Mouse (Mus musculus) embryonic facial prominence, embryonic 12.5 days (tissue): ENCODE data around the gene Mtrr. TPM values are rescaled to one million over a fixed set of nuclear protein-coding genes. Genes with fewer than 3 reads are reported as not detected.

Experiments used
- ATAC-seq: fragments of 200-750 bp; cut with Nextera tagmentation; 2 replicates; pipeline ENCODE4 v1.8.0; 2017; ENCODE audit not compliant: insufficient number of reproducible peaks, insufficient read depth, low FRiP score, low TSS enrichment
- H3K27ac ChIP-seq: fragments of 300-500 bp; sonication (generic); 2 replicates; pipeline ENCODE4 v1.5.1; 2016; ENCODE audit warnings: mild to moderate bottlenecking
- H3K27me3 ChIP-seq: fragments of 300-500 bp; sonication (generic); 2 replicates; pipeline ENCODE4 v1.6.1; 2016; ENCODE audit warnings: mild to moderate bottlenecking, moderate library complexity
- H3K36me3 ChIP-seq: fragments of 300-500 bp; sonication (generic); 2 replicates; pipeline ENCODE4 v1.6.1; 2016; ENCODE audit warnings: mild to moderate bottlenecking
- H3K4me1 ChIP-seq: fragments of 300-500 bp; sonication (generic); 2 replicates; pipeline ENCODE4 v1.6.1; 2016
- H3K4me2 ChIP-seq: fragments of 300-500 bp; sonication (generic); replicated peaks from 2 replicates; pipeline ENCODE4 v1.6.1; 2016; ENCODE audit warnings: mild to moderate bottlenecking, moderate library complexity
- H3K4me3 ChIP-seq: fragments of 300-500 bp; sonication (generic); 2 replicates; pipeline ENCODE4 v1.5.1; 2016; ENCODE audit warnings: mild to moderate bottlenecking
- H3K9ac ChIP-seq: fragments of 300-500 bp; sonication (generic); 2 replicates; pipeline ENCODE4 v1.6.1; 2016; ENCODE audit warnings: mild to moderate bottlenecking, moderate library complexity
- H3K9me3 ChIP-seq: fragments of 300-500 bp; sonication (generic); 2 replicates; pipeline ENCODE4 v1.6.1; 2016; ENCODE audit warnings: mild to moderate bottlenecking, moderate library complexity
- WGBS: fragments of 180-500 bp; shearing (Covaris S2); methylation state at CpG from one replicate; pipeline ENCODE4 v1.1.7; 2016; 5-methylcytosine and 5-hydroxymethylcytosine counted together
- polyA plus RNA-seq: library from polyadenylated mRNA; unstranded; fragments of >200 nt; fragmentation: Nextera tagmentation; extraction: Ambion mirVana; gene quantifications from 2 replicates; pipeline ENCODE4 v1.2.1, GENCODE M21; 2016

The Mtrr gene
- polyA plus RNA-seq = 18.7 and 22.9 TPM in 2 replicates

DNA sequence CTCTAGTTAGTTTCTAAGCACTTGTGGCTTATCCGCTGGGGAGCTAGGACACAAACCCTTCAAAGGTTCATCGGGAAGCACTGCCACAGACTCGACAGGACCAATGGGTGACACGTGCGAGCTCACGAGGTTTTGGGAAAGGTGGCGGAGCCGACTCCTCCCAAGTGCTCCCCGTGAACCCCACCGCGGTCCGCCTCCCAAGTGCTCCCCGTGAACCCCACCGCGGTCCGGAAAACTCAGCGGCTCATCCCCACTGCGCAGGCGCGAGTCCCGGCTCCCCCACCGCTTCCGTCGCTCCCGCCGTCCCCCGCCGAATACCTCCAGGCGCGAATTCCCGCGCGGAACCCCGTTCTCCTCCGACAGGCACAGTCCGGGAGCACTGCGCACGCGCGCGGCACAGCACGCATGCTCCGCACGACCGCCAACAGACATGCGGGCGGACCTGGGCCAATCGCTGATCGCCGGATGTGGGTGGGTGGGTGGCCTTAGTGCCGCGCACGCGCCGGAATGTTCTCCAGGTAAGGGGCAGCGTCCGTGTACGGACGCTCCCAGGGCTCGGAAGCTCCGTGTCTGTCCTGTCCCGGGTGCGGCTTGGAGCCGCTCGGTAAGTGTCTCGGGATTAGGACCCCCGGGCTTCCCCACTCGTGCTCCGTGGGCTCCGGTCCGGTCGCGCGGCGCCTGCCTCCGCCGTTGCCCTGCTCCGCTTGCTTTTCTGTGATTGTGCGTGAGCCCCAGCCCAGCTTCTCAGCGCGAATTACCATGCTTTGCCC is at the start of gene Mtrr, which contains the start of gene Fastkd3:
Gene Mtrr (minus strand): TSS at position 403 of the 770 bp plus-strand sequence.
Gene Fastkd3 (plus strand): TSS at position 488 of the 770 bp plus-strand sequence.
- Histone ChIP-seq H3K27ac (peak within 1 kb of the TSS; percentile 78), H3K9ac (peak within 1 kb of the TSS; percentile 63), H3K4me1 (peaks cover 5% of the 10 kb centered on the region; the same call in 1 of the 2 replicates), H3K4me2 (peak within 1 kb of the TSS; percentile 83), H3K27me3 (no peaks in the 10 kb centered on the region), H3K4me3 (peak within 1 kb of the TSS; percentile 61), H3K36me3 (peaks cover 43% of the 10 kb centered on the region), H3K9me3 (no peaks in the 10 kb centered on the region)
- under 1% methylated on average over 81 of the region's 81 CpGs for WGBS
- ATAC-seq = peak; percentile 99

DNA sequence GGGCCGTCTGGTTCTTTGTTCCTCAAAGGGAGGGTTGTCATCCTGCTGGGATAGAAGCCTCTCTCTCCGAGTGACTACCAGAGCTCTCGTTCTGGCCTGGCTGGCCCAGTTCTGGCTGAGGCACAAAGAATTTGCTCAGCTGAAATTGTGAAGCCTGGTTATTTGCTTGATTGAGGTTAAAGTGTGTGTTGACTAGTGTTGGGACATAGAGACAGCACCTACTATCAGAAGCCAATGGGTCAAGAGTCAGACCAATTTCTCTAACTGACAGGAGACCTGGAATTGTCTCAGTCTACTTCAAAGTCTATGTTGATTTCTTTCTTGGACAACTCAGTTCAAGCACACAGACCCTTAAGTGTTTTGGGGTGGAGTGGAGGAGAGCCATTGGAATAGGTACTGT is 45.1 kb upstream of the Mtrr start:
- WGBS = 72% methylated on average over 3 of the region's 3 CpGs
- H3K27ac ChIP-seq = no peak overlapping the region
- H3K27me3 ChIP-seq = no peaks in the 10 kb centered on the region
- H3K4me3 ChIP-seq = no peak overlapping the region
- H3K9me3 ChIP-seq = no peaks in the 10 kb centered on the region
- H3K4me1 ChIP-seq = no peaks in the 10 kb centered on the region
- no peak for ATAC-seq
- H3K36me3 ChIP-seq = no peaks in the 10 kb centered on the region
- no peak overlapping the region for H3K9ac ChIP-seq
- H3K4me2 ChIP-seq = no peak overlapping the region

DNA sequence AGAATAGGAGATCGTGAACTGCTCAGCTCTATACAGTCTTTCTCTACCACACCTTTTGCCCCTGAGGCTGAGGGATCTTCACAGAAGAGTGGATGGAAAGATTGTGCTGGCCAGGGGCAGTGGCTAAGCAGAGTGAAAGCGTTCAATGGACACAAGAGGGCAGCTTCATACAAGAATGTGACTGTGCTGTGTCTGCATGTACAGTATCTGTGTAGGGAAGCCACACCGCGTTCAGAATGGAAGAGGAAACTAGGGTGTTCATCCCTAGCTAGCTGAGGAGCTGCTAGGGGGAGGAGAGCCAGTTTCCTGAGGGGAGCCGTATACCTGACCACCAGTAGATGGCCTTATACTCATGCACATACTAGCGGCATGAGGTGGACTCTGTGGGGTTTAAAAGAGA is 40.8 kb upstream of the Mtrr start:
- Histone ChIP-seq H3K4me2 (no peak overlapping the region), H3K27me3 (no peaks in the 10 kb centered on the region), H3K9me3 (no peaks in the 10 kb centered on the region), H3K9ac (no peak overlapping the region), H3K4me3 (no peak overlapping the region), H3K4me1 (no peaks in the 10 kb centered on the region), H3K27ac (no peak overlapping the region), H3K36me3 (no peaks in the 10 kb centered on the region)
- ATAC-seq = peak; percentile 28; the same call in 1 of the 2 replicates
- WGBS = 62% methylated on average over 6 of the region's 6 CpGs

DNA sequence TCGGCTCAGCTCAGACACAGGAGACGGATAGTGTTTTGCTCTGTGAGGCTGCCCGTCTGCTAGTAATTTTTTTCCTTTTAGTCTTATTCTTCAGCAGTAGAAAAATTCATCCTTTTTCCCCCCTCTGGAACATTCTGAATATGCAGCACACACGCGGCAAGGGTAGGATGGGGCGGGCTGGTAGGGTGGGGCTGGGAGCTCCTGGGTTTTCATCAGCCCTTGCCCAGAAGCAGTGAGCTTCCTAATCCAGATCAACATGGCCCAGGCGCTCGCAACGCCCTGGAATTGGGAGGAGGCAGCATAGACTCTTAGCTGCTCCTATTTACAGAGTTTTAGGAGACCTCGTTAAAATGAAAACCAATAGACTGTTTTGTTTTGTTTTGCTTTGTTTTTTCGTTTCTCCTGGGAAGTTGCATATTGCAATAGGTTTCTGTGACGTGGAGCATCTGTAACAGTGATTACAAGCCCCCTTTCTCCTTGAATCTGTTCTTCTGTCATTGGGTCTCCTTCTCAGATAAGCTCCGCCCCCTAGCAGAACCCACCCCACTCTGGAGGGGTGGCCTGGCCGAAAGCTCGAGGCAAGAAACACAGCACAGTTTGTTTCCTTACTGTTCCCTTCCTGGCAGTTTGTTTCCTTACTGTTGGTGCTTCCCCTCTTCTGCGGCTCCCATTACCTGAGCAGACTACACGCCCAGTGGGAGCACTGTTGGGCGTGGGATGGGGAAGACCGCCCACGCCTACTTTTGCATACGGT is 25.9 kb upstream of the Mtrr start:
- Histone ChIP-seq H3K9ac (no peak overlapping the region), H3K36me3 (no peaks in the 10 kb centered on the region), H3K4me3 (no peak overlapping the region), H3K27ac (peak overlapping the region; percentile 63), H3K4me1 (peaks cover 5% of the 10 kb centered on the region; the same call in 1 of the 2 replicates), H3K9me3 (no peaks in the 10 kb centered on the region), H3K27me3 (no peaks in the 10 kb centered on the region), H3K4me2 (peak overlapping the region; percentile 37)
- peak; percentile 44; the same call in 1 of the 2 replicates for ATAC-seq
- WGBS = 39% methylated on average over 21 of the region's 21 CpGs

GRCm38 (mm10) chr13:68605689-68606126 is 23.8 kb upstream of the Mtrr start:
- Histone ChIP-seq H3K36me3 (no peaks in the 10 kb centered on the region), H3K27me3 (no peaks in the 10 kb centered on the region), H3K4me1 (peaks cover 5% of the 10 kb centered on the region; the same call in 1 of the 2 replicates), H3K9me3 (no peaks in the 10 kb centered on the region), H3K4me2 (peak overlapping the region; percentile 45), H3K9ac (no peak overlapping the region), H3K27ac (no peak overlapping the region), H3K4me3 (peak overlapping the region; percentile 21)
- ATAC-seq = peak; percentile 45; the same call in 1 of the 2 replicates
- 6% methylated on average over 8 of the region's 11 CpGs for WGBS

- Histone ChIP-seq H3K36me3 (no peaks in the 10 kb centered on the region), H3K9me3 (no peaks in the 10 kb centered on the region), H3K9ac (no peak overlapping the region), H3K4me1 (peaks cover 1% of the 10 kb centered on the region; the same call in 1 of the 2 replicates), H3K27me3 (no peaks in the 10 kb centered on the region), H3K4me2 (no peak overlapping the region), H3K27ac (no peak overlapping the region), H3K4me3 (no peak overlapping the region)
- no peak for ATAC-seq
- WGBS = 80% methylated on average over 6 of the region's 6 CpGs
Measured at GRCm38 (mm10) chr13:68603085-68603484, 21.1 kb upstream of the Mtrr start.

DNA sequence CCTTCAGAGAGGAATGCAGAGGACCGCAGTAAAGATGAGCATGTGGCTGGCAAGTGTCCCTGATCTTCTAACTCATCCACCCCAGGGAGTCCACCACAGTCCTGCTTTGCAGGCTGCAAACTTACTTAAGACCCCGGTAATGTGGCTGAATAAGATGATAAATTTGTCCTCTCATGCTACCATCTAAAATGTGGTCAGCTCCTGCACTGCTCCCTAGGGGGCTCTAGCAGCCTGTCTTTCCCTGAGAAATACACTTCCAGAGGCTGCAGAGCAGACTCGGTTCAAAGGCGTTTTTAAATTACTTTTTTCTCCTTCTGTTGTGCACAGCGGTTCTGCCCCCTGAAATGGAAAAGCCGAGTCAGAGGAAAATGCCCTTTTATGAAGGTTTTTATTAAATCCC is 19.2 kb upstream of the Mtrr start:
- Histone ChIP-seq H3K4me1 (no peaks in the 10 kb centered on the region), H3K36me3 (no peaks in the 10 kb centered on the region), H3K4me3 (no peak overlapping the region), H3K9me3 (no peaks in the 10 kb centered on the region), H3K27ac (no peak overlapping the region), H3K27me3 (no peaks in the 10 kb centered on the region), H3K4me2 (no peak overlapping the region), H3K9ac (no peak overlapping the region; the same call in 1 of the 2 replicates)
- ATAC-seq = no peak
- 26% methylated on average over 6 of the region's 6 CpGs for WGBS

GRCm38 (mm10) chr13:68598953-68599352 is 17.0 kb upstream of the Mtrr start:
- Histone ChIP-seq H3K4me2 (no peak overlapping the region), H3K4me3 (no peak overlapping the region), H3K9me3 (no peaks in the 10 kb centered on the region), H3K9ac (no peak overlapping the region), H3K36me3 (no peaks in the 10 kb centered on the region), H3K27me3 (no peaks in the 10 kb centered on the region), H3K27ac (no peak overlapping the region), H3K4me1 (no peaks in the 10 kb centered on the region)
- ATAC-seq = no peak

DNA sequence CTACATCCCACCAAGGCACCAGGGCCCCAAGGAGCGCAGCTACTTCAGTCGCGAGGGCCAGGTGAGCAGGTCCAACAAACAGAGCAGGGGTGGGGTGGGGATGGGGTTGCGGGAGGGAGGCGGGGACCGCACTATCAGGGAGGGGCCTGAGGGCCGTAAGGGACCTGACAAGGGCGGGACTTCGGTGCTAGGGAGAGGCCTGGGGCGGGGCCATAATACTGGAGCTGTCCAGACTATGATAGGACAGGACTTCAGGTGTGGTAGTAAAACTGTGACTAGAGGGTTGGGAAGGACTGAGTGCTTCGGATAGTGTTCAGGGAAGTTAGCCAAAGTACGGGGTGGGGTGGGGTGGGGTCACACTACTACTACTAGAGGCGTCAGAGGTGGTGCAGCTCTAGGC is 15.7 kb upstream of the Mtrr start:
- no peak overlapping the region for H3K27ac ChIP-seq
- 0 out of 2 replicates have a peak, but pooled peaks have one; percentile 44 for ATAC-seq
- peaks cover 3% of the 10 kb centered on the region for H3K36me3 ChIP-seq
- H3K9ac ChIP-seq = no peak overlapping the region
- 0 out of 2 replicates have a peak overlapping the region, but pooled peaks have one; percentile 0 for H3K4me3 ChIP-seq
- no peaks in the 10 kb centered on the region for H3K9me3 ChIP-seq
- H3K4me2 ChIP-seq = peak overlapping the region; percentile 38
- H3K4me1 ChIP-seq = no peaks in the 10 kb centered on the region
- 14% methylated on average over 13 of the region's 13 CpGs for WGBS
- no peaks in the 10 kb centered on the region for H3K27me3 ChIP-seq

- no peak for ATAC-seq
- WGBS = 10% methylated on average over 9 of the region's 10 CpGs
Measured at GRCm38 (mm10) chr13:68597199-68597598, 15.2 kb upstream of the Mtrr start, which contains the start of gene 1700001L19Rik. Gene 1700001L19Rik (plus strand): TSS chr13:68597421.

DNA sequence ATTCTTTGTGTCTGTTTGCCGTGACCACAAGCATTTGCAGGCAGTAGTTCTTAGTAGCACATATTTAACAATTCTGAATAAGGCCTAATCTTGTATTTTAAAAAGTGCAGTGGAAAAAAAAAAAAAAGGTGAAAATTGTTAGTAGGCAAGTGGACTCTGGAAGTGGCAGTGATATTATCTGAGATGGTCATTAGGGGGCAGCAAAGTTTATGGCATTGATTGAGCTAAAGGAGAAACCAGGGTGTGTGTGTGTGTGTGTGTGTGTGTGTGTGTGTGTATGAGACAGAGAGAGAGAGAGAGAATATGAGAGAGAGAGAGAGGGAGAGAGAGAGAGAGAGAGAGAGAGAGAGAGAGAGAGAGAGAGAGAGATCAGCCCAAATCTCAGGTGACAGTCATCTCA is 11.8 kb upstream of the Mtrr start:
- peaks cover 41% of the 10 kb centered on the region for H3K36me3 ChIP-seq
- H3K4me1 ChIP-seq = no peaks in the 10 kb centered on the region
- H3K9ac ChIP-seq = no peak overlapping the region
- no peak overlapping the region for H3K4me2 ChIP-seq
- 64% methylated on average over 1 of the region's 1 CpGs for WGBS
- no peaks in the 10 kb centered on the region for H3K9me3 ChIP-seq
- no peaks in the 10 kb centered on the region for H3K27me3 ChIP-seq
- ATAC-seq = no peak
- H3K4me3 ChIP-seq = no peak overlapping the region
- no peak overlapping the region for H3K27ac ChIP-seq

More at GRCm38 (mm10) chr13:68597199-68597598, 15.2 kb upstream of the Mtrr start, which contains the start of gene 1700001L19Rik:
- H3K27me3 ChIP-seq = no peaks in the 10 kb centered on the region
- 0 out of 2 replicates have a peak within 1 kb of the TSS, but pooled peaks have one; percentile 0 for H3K4me3 ChIP-seq
- no peaks in the 10 kb centered on the region for H3K4me1 ChIP-seq
- peak within 1 kb of the TSS; percentile 38 for H3K4me2 ChIP-seq
- H3K9me3 ChIP-seq = no peaks in the 10 kb centered on the region
- H3K9ac ChIP-seq = no peak within 1 kb of the TSS
- no peak within 1 kb of the TSS for H3K27ac ChIP-seq
- H3K36me3 ChIP-seq = peaks cover 8% of the 10 kb centered on the region
